Mouse (Mus musculus) neural tube, embryonic 13.5 days (tissue): ENCODE results near the gene Slc46a2. TPM values are rescaled to one million over a fixed set of nuclear protein-coding genes. Genes with fewer than 3 reads are reported as not detected.
A peak's percentile ranks its signal among the peaks of the same experiment; 100 is the strongest.

Experiments
- ATAC-seq: fragments of 200-750 bp; cut with Nextera tagmentation; 2 replicates; pipeline ENCODE4 v1.8.0; 2017; ENCODE audit warnings: low read depth, mild to moderate bottlenecking, moderate TSS enrichment, moderate library complexity
- H3K27ac ChIP-seq: fragments of 300-500 bp; sonication (generic); replicated peaks from 2 replicates; pipeline ENCODE4 v1.5.1; 2015; ENCODE audit warnings: moderate library complexity, mild to moderate bottlenecking, inconsistent platforms
- H3K27me3 ChIP-seq: fragments of 300-500 bp; sonication (generic); 2 replicates; pipeline ENCODE4 v1.6.1; 2015; ENCODE audit warnings: mild to moderate bottlenecking, inconsistent platforms
- H3K36me3 ChIP-seq: fragments of 300-500 bp; sonication (generic); 2 replicates; pipeline ENCODE4 v1.6.1; 2015; ENCODE audit warnings: mild to moderate bottlenecking, inconsistent platforms
- H3K4me1 ChIP-seq: fragments of 300-500 bp; sonication (generic); replicated peaks from 2 replicates; pipeline ENCODE4 v1.6.1; 2015; ENCODE audit warnings: inconsistent platforms
- H3K4me2 ChIP-seq: fragments of 300-500 bp; sonication (generic); 2 replicates; pipeline ENCODE4 v1.6.1; 2015; ENCODE audit warnings: inconsistent platforms, mild to moderate bottlenecking, moderate library complexity
- H3K4me3 ChIP-seq: fragments of 300-500 bp; sonication (generic); 2 replicates; pipeline ENCODE4 v1.5.1; 2015; ENCODE audit warnings: mild to moderate bottlenecking, inconsistent platforms
- H3K9ac ChIP-seq: fragments of 300-500 bp; sonication (generic); 2 replicates; pipeline ENCODE4 v1.6.1; 2015; ENCODE audit warnings: moderate library complexity, mild to moderate bottlenecking, inconsistent platforms
- H3K9me3 ChIP-seq: fragments of 300-500 bp; sonication (generic); 2 replicates; pipeline ENCODE4 v1.6.1; 2016; ENCODE audit warnings: inconsistent platforms
- WGBS: fragments of 180-500 bp; shearing (Covaris S2); methylation state at CpG from one replicate; pipeline ENCODE4 v1.1.7; 2015; 5-methylcytosine and 5-hydroxymethylcytosine counted together
- polyA plus RNA-seq: library from polyadenylated mRNA; unstranded; fragments of >200 nt; fragmentation: Nextera tagmentation; extraction: Ambion mirVana; gene quantifications from 2 replicates; pipeline ENCODE4 v1.2.1, GENCODE M21; 2015

Gene Slc46a2
- polyA plus RNA-seq, 1 experiment from 2014 or later: not detected

DNA sequence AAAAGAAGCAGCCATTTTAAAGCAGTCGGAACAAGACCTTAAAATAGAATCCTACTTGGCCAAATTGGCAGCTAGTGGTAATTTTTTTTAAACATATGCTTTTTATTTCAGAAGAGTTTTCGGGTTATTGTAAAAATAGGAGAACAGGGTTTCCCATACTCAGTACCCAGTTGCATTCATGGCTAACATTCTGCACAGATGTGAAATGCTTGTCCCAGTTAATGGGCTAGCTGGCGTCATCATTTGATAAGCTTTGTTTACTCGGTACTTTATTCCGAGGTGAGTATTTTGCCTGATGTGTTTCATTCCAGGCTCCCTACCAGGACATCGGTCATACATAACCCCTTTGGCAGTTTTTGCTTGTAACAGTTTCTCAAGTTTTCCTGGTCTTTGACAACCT, 44.4 kb downstream of the Slc46a2 start:
- H3K27ac ChIP-seq: no peak overlapping the region
- 93% methylated on average over 6 of the region's 6 CpGs for WGBS
- no peak overlapping the region for H3K9ac ChIP-seq
- 0 out of 2 replicates have a peak, but pooled peaks cover 3% of the 10 kb centered on the region for H3K4me1 ChIP-seq
- H3K27me3 ChIP-seq: no peaks in the 10 kb centered on the region
- H3K9me3 ChIP-seq: no peaks in the 10 kb centered on the region
- H3K4me3 ChIP-seq: no peak overlapping the region
- ATAC-seq: no peak
- no peak overlapping the region for H3K4me2 ChIP-seq
- 0 out of 2 replicates have a peak, but pooled peaks cover 7% of the 10 kb centered on the region for H3K36me3 ChIP-seq

DNA sequence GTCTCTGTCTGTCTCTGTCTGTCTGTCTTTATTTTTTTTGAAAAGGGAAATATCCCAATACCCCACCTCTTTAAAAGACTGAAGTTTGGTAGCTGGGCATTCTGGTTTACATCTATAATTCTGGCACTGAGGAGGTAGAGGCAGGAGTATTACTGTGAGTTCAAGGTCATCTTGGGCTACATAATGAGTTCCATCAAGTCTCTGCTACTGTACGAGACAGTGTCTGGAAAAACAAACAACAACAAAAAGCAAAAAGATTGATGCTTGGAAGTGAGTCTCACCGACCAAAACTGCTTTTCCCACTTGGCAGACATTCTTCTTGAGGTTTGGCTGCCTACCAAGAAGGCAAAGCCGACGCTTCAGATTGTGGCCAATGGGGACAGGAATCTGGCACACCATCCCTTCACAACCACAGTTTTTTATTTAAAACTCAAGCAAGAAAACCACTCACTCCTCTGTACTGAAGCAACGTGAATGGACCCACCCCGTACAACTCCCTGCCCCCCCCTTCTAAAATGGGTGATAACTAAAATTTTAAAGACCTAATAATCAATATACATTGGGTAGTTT, 45.3 kb downstream of the Slc46a2 start:
- H3K27ac ChIP-seq: no peak overlapping the region
- no peak overlapping the region for H3K4me3 ChIP-seq
- 70% methylated on average over 6 of the region's 6 CpGs for WGBS
- 0 out of 2 replicates have a peak, but pooled peaks cover 7% of the 10 kb centered on the region for H3K36me3 ChIP-seq
- no peak overlapping the region for H3K9ac ChIP-seq
- no peak overlapping the region for H3K4me2 ChIP-seq
- no peak for ATAC-seq
- H3K9me3 ChIP-seq: no peaks in the 10 kb centered on the region
- 0 out of 2 replicates have a peak, but pooled peaks cover 3% of the 10 kb centered on the region for H3K4me1 ChIP-seq
- H3K27me3 ChIP-seq: no peaks in the 10 kb centered on the region

DNA sequence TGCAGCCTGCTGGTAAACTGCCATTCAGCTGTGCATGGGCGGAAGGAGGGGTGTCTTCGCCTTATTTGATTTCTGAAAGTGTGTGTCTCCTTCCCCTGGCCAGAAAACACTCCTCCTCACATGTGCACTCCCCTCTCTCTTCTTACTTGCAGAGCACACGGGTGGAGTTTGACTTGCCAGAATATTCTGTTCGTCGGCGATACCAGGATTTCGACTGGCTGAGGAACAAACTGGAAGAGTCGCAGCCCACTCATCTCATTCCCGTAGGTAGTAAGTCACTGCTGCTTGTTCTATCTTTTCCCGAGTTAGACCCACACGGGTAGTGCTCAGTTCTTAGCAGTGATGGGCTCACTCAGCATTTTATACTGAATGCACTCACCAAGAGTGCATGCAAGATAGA, 46.8 kb downstream of the Slc46a2 start:
- no peaks in the 10 kb centered on the region for H3K4me1 ChIP-seq
- WGBS: 88% methylated on average over 11 of the region's 11 CpGs
- H3K36me3 ChIP-seq: 0 out of 2 replicates have a peak, but pooled peaks cover 7% of the 10 kb centered on the region
- no peak for ATAC-seq
- H3K9me3 ChIP-seq: no peaks in the 10 kb centered on the region
- H3K27me3 ChIP-seq: no peaks in the 10 kb centered on the region
- H3K4me2 ChIP-seq: no peak overlapping the region
- 0 out of 2 replicates have a peak overlapping the region, but pooled peaks have one; percentile 5 for H3K9ac ChIP-seq
- H3K27ac ChIP-seq: no peak overlapping the region
- H3K4me3 ChIP-seq: no peak overlapping the region

DNA sequence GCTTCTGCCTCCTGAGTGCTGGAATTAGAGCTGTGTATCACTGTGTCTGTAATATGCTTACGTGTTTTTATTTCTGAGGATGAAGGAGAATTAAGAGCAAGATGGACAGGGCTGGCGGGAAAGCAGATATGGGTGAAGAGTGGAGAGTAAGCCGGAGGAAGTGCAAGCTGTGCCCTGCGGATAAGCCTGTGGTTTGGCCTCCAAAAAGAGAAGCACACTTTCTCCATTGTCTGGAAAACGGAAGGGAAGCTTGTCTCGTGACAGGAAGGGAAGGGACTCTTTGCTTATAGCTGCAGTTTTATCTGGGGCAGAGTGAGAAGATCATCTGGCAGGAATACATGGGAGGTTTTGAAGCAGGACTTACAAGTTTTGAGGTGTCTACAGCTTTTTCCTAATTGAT, 51.0 kb downstream of the Slc46a2 start:
- H3K4me2 ChIP-seq: no peak overlapping the region
- ATAC-seq: no peak
- whole genome bisulfite sequencing: 78% methylated on average over 6 of the region's 6 CpGs
- H3K27ac ChIP-seq: no peak overlapping the region
- H3K9me3 ChIP-seq: no peaks in the 10 kb centered on the region
- no peak overlapping the region for H3K4me3 ChIP-seq
- H3K27me3 ChIP-seq: no peaks in the 10 kb centered on the region
- peaks cover 13% of the 10 kb centered on the region for H3K4me1 ChIP-seq
- 0 out of 2 replicates have a peak, but pooled peaks cover 5% of the 10 kb centered on the region for H3K36me3 ChIP-seq
- H3K9ac ChIP-seq: no peak overlapping the region

DNA sequence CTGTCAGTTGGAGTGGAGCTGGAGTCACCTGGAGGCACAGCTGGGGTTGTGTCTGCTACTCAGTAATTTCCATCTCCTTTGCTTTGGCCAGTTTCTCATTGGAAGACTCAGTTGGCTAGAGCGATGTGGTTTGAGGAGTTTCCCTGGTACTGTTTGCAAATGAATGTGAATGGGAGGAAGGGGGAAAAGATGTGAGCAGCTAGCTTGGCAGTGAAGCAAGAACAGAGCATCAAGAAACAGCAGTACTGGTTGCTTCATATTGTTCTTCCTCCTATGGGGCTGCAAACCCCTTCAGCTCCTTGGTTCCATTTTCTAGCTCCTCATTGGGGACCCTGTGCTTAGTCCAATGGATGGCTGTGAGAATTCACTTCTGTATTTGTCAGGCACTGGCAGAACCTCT, 52.5 kb downstream of the Slc46a2 start:
- H3K9ac ChIP-seq: no peak overlapping the region
- no peaks in the 10 kb centered on the region for H3K27me3 ChIP-seq
- H3K4me2 ChIP-seq: no peak overlapping the region
- 65% methylated on average over 1 of the region's 1 CpGs for WGBS
- no peak overlapping the region for H3K27ac ChIP-seq
- peaks cover 6% of the 10 kb centered on the region for H3K36me3 ChIP-seq
- no peak overlapping the region for H3K4me3 ChIP-seq
- ATAC-seq: no peak
- peaks cover 13% of the 10 kb centered on the region for H3K4me1 ChIP-seq
- no peaks in the 10 kb centered on the region for H3K9me3 ChIP-seq

DNA sequence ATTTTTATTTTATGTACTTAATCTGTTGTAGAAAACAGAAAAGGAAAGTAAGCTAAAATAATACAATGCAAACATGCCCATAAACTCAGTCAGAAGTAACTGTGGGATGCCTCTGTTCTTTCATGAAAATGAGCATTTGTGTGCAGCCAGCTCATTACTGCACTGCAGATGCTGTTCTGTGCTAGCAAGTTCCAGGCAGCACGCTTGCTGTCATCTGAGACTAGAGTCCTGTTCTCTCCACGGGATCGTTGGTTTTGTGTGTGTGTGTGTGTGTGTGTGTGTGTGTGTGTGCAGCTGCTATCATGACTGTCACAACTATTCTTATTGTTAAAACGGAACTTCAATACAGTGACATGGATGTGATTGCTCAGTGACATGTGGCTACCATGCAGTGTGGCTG, 53.0 kb downstream of the Slc46a2 start:
- Histone ChIP-seq H3K9ac (no peak overlapping the region), H3K4me1 (peaks cover 13% of the 10 kb centered on the region), H3K4me3 (no peak overlapping the region), H3K27ac (no peak overlapping the region), H3K36me3 (peaks cover 11% of the 10 kb centered on the region), H3K4me2 (no peak overlapping the region), H3K9me3 (no peaks in the 10 kb centered on the region), H3K27me3 (no peaks in the 10 kb centered on the region)
- WGBS: 59% methylated on average over 4 of the region's 4 CpGs
- no peak for ATAC-seq

DNA sequence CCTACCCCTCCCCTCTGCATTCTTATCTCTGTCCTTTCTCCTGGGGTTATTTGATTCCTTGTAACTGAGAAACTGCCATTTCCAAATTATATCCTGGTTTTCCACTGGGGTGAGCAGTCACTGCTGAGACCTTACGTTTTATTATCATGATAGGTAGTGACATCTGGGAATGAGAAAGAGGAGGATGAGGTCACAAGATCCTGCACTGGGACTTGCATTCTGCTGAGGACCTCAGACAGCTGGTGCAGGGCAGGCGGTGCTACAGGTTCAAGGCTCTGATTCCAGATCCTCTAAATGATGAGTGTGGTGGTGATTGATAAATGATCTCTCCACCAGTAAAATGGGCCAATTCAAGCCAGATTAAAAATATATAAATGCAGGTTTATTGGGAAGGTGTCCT, 54.4 kb downstream of the Slc46a2 start:
- H3K27me3 ChIP-seq: no peaks in the 10 kb centered on the region
- no peak overlapping the region for H3K4me2 ChIP-seq
- ATAC-seq: no peak
- H3K4me1 ChIP-seq: peaks cover 13% of the 10 kb centered on the region
- 73% methylated on average over 2 of the region's 2 CpGs for WGBS
- peaks cover 12% of the 10 kb centered on the region for H3K36me3 ChIP-seq
- H3K27ac ChIP-seq: peak overlapping the region; percentile 6; the same call in 1 of the 2 replicates
- H3K4me3 ChIP-seq: no peak overlapping the region
- no peak overlapping the region for H3K9ac ChIP-seq
- H3K9me3 ChIP-seq: no peaks in the 10 kb centered on the region

DNA sequence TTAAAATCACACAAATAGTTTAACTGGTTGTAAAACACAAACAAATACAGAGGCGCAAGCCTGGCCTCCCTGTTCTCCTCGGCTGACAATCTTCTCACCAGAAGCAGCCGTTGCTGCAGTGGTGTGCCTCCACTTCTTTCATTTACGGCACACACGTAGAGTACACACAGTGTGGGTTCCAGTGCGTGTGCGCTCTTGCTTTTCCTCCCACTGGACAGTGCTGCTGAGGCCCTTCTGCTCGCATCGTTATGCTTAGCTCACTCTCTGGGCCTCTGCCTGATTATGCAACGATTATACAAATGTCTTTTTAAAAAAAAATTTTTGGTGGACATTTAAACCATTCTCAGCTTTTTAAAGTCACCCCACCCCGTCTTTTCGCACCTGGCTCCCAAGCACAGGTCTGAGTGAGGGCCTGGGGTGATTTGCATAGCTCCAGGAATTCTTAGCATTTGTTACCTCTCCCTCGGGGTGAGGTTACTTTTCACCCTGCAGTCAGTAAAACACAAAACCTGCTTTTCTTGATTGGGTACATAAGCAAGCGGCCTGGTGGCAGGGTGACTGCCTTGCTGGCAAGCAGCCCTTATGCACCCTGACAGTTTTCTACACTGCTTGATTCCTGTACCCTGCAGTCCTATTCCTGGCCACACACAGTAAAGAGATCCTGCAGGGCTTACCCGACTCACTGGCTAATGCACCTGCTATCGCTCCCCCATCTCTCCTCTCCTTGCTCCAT, 55.0 kb downstream of the Slc46a2 start:
- Histone ChIP-seq H3K27me3 (no peaks in the 10 kb centered on the region), H3K4me3 (no peak overlapping the region), H3K36me3 (peaks cover 12% of the 10 kb centered on the region), H3K4me2 (no peak overlapping the region), H3K9me3 (no peaks in the 10 kb centered on the region), H3K9ac (no peak overlapping the region), H3K4me1 (peaks cover 13% of the 10 kb centered on the region), H3K27ac (peak overlapping the region; percentile 6; the same call in 1 of the 2 replicates)
- 65% methylated on average over 16 of the region's 16 CpGs for WGBS
- ATAC-seq: peak; percentile 46; the same call in 1 of the 2 replicates

Other genes starting within 250 kb of the Slc46a2 start
- 60.3 and 67.3 TPM in 2 replicates for gene Inip, start 113.5 kb downstream of the Slc46a2 start, polyA plus RNA-seq
- 12.9 and 14.8 TPM in 2 replicates for gene Snx30, start 109.2 kb downstream of the Slc46a2 start, polyA plus RNA-seq
- not detected in 2 replicates for gene Mup4, start 45.7 kb upstream of the Slc46a2 start, polyA plus RNA-seq
- gene Mup6, start 49.2 kb upstream of the Slc46a2 start, polyA plus RNA-seq: not detected in 2 replicates
- not detected in 2 replicates for gene Mup7, start 155.4 kb upstream of the Slc46a2 start, polyA plus RNA-seq
- gene Mup2, start 239.2 kb upstream of the Slc46a2 start, polyA plus RNA-seq: 0.41 TPM in 1 of 2 replicates, not detected in the other